Mouse (Mus musculus) cerebellum, adult 8-10 months (tissue): ENCODE measurements at regions not wholly inside any gene's neighbourhood (a gene's known extent, or its start where the extent isn't known, plus 50 kb on each side); places are given as distances from the start of the nearest gene placed in this dataset.

Source experiments
- DNase-seq: peaks from one replicate; pipeline ENCODE4 v3.0.0; 2022

DNA sequence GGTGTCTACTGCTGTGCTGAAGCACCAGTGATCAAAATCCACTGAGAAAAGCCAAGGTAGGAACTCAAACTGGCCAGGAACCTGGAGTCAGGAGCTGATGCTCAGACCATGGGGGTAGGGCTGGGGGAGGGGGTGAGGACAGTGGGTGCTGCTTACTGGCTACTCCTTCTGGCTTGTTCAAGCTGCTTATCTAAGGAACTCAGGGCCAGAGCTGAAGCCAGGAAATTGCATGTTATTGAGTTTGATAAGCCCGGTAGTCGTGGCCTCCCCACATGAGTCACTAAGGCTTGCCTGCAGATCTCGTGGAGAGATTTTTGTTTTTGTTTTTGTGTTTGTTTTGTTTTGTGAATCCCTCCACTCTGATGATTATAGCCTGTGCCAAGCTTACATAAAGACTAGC lies 65.9 kb downstream of the Tmem215 start:
- no peak for DNase-seq

- no peak for DNase-seq
Measured at GRCm38 (mm10) chr4:40543085-40544048, 71.4 kb downstream of the Tmem215 start.

DNA sequence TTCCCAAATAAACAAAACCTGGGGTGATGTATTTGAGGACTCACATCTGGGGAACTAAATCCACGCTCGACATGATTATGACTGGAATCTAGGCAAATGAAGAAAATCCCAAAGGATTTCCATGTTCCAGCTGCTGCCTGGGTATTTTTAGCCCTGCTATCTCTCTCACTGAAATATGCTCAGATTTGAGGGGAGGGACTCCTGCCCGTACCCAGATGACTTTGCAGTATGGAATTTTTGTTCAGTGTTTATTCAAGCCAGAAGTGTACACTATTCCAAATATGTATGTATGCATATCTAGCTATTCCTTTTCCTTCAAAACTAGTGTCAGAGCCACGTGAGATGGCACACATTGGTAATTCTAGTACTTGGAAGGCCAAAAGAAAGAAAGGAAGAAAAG lies 72.1 kb downstream of the Tmem215 start:
- DNase-seq = no peak

DNA sequence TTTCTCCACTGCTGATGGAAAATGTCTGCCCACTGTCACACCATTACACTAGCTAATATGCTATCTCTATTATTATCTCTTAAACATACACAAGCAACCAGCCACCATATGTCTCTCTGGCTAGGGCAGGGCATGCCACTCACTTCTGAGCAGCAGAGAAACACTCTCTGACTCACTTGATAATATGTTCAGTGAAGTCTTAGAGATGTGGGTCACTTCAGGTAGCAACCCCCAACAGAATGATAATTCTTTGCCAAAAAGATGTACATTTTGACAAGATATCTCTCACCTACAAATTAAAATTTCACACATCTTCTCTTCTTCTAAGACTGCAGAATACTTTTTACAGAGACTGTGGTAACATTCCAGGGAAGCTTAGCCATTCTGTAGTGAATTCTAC lies 72.8 kb downstream of the Tmem215 start:
- DNase-seq = no peak

- no peak for DNase-seq
Measured at GRCm38 (mm10) chr4:40545700-40546099, 73.7 kb downstream of the Tmem215 start.

- no peak for DNase-seq
Measured at GRCm38 (mm10) chr4:40559824-40560223, 87.8 kb downstream of the Tmem215 start.

DNA sequence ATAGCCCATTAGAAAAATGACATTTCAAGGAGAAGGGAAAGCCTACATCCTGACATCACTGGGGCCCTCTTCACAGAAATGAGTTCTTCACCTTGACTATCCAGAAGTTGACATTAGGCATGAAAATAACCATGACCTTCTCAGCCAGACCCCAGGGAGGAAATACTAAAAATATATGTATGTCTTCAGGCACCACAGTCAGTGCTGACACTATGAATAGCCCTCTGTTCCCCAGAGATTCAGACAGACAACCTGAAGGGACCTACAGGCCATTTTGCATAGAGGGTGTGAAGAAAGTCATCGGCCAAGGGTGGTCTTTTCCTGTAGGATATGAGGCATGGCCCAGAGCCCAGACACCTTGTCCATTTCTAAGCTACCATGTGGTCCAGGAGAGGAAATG lies 101.3 kb downstream of the Tmem215 start:
- no peak for DNase-seq

GRCm38 (mm10) chr4:40575951-40576350 lies 104.0 kb downstream of the Tmem215 start:
- DNase-seq = no peak

- no peak for DNase-seq
Measured at GRCm38 (mm10) chr4:40584436-40584835, 112.5 kb downstream of the Tmem215 start.

- DNase-seq = peak; percentile 3
Measured at GRCm38 (mm10) chr4:40584940-40585571, 113.1 kb downstream of the Tmem215 start.

GRCm38 (mm10) chr4:40586045-40586444 lies 114.1 kb downstream of the Tmem215 start:
- no peak for DNase-seq

DNA sequence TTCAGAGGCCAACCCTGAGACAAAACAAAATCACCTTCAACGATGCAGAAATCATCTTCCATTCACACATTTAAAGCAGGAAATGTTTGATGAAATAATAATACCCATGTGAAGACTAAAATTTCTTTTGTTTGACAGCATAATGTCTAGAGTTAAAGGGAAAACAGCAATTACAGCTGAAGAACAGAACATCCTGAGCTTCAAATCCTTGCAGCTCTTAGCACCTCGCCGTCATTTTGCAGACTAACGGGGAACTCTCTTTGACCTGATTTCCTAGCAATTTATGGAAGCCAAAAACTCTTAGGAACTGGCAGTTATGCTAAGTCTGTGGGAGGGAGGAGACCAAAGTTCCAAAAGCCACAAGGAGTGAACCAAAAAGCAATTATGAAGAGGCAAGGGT lies 115.3 kb downstream of the Tmem215 start:
- DNase-seq = no peak

DNA sequence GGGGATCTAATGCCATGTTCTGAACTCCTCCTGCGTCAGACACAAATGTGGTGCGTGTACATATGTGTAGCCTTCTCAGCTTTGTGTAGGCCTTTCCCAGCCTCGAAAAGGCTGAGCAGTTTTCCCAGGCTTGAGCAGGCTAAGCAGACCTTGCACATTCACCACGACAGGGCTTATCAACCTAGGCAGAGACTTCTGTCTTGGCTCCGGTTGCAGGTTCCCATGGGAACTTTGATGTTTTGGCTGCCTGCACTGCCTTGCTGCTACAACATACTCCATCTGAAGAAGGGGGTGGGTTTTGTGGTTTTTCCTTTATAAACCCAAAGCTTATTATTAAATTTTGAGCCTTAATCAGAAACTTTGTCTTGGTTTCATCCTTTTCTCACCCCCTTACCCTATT lies 109.2 kb downstream of the Aptx start:
- no peak for DNase-seq

DNA sequence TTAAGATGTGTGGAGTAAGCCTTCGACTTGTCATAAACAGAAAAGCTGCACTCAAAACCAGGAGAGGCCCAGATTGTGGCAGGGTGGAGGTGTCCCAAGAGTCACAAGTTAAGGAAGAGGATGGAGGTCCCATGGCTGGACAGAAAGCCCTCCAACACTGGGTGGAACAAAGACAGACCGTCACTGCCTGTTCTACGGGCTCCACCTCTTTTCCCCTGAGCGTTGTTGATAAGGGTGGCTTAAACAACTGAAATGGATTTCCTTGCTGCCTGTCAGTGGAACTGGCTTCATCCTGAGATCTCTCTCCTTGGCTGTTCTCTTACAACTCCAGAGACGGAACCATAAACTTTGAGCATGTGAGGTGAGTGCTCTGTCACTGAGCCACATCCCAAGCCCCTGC lies 78.0 kb downstream of the Aptx start:
- DNase-seq = no peak

DNA sequence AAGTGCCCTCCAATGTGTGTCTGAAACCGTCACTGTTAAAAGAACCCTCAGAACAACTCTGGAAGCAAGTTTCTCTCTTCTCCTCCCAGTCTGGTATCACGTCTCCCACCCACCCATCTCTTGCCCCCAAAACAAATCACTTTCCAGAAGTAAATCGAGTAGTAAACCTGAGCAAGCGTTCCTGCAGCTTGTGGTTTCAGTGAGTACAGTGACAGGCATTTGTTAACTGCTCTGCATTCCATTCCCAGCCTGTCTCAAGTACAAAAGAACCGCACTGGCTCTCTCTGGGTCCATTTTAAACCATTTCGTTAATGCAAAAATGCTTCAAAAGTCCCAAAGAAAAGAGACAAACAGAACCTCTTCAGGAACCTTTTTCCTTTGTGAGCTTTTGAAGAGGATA lies 77.1 kb downstream of the Aptx start:
- no peak for DNase-seq
